Mouse (Mus musculus) small intestine, adult 2 months (tissue): Measurements from ENCODE around the gene Efcab5. TPM values are rescaled to one million over a fixed set of nuclear protein-coding genes. Genes with fewer than 3 reads are reported as not detected.
"Not testable (repeated sequence)": the region's sequence is repeated elsewhere in the genome, so short reads cannot be mapped to it uniquely, and the experiment has no call there.

ENCODE experiments used
- H3K27ac ChIP-seq: fragments of 200-500 bp; 2 replicates; pipeline ENCODE4 v1.5.1; 2012; ENCODE audit warnings: low read depth, low read length, control low read depth, inconsistent platforms; ENCODE audit not compliant: insufficient read depth
- H3K27me3 ChIP-seq: fragments of 200-500 bp; 2 replicates; pipeline ENCODE4 v1.6.1; 2012; ENCODE audit warnings: mild to moderate bottlenecking, moderate library complexity, low read length, inconsistent platforms; ENCODE audit not compliant: control insufficient read depth, insufficient read depth
- H3K36me3 ChIP-seq: fragments of 200-500 bp; 2 replicates; pipeline ENCODE4 v1.6.1; 2012; ENCODE audit warnings: mild to moderate bottlenecking, low read length, control low read depth, inconsistent platforms; ENCODE audit not compliant: control insufficient read depth, insufficient read depth
- H3K4me1 ChIP-seq: fragments of 200-500 bp; 2 replicates; pipeline ENCODE4 v1.6.1; 2012; ENCODE audit warnings: low read length, inconsistent platforms, mixed read lengths; ENCODE audit not compliant: control insufficient read depth, insufficient read depth, insufficient read length
- H3K4me3 ChIP-seq: fragments of 200-500 bp; 2 replicates; pipeline ENCODE4 v1.5.1; 2012; ENCODE audit warnings: low read depth, mild to moderate bottlenecking, control low read depth, inconsistent platforms, low read length, moderate library complexity
- CTCF ChIP-seq: fragments of 200-500 bp; IDR thresholded peaks from 2 replicates; pipeline ENCODE4 v1.5.1; 2012; ENCODE audit warnings: low read depth, mild to moderate bottlenecking, control low read depth, inconsistent platforms, low read length, moderate library complexity, mixed read lengths; ENCODE audit not compliant: insufficient replicate concordance, insufficient read length; ENCODE audit errors: extremely low read depth
- POLR2A ChIP-seq: fragments of 200-500 bp; IDR thresholded peaks from 2 replicates; pipeline ENCODE4 v1.6.1; 2012; ENCODE audit warnings: low read depth, mild to moderate bottlenecking, control low read depth, inconsistent platforms, low read length, moderate library complexity
- WGBS: fragments of 180-500 bp; shearing (Covaris S2); methylation state at CpG from one replicate; pipeline ENCODE4 v1.1.7; 2018; 5-methylcytosine and 5-hydroxymethylcytosine counted together
- polyA plus RNA-seq: library from polyadenylated mRNA; depleted of rRNA; stranded (reverse); fragments of >200 nt; gene quantifications from 2 replicates; pipeline ENCODE4 v1.2.3, GENCODE M21; 2012

Gene Efcab5
- polyA plus RNA-seq, 1 experiment = 1.1 TPM

DNA sequence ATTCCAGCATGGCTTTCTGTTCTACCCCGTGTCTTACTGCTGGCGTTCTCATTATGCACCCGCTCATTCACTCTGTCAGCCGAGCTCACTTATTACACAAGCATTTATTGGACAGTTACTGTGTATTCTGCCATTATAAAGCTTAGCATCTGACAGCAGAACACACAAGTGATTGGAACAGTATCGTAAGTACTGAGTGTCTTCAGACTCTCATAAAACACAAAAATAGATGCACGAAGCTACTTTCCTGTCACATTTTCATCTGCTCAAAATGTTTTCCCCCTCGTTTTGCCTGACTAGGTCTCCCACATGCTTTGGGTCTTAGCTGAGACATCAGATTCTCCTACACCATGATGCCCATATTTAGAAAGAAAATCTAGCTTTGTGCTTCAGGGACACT is 14.2 kb downstream of the Efcab5 start:
- Histone ChIP-seq H3K27me3 (no peaks in the 10 kb centered on the region), H3K4me1 (no peaks in the 10 kb centered on the region), H3K27ac (no peak overlapping the region), H3K36me3 (no peaks in the 10 kb centered on the region), H3K4me3 (no peak overlapping the region)
- TF ChIP-seq POLR2A (no peak), CTCF (no peak)
- 80% methylated on average over 7 of the region's 7 CpGs for WGBS

DNA sequence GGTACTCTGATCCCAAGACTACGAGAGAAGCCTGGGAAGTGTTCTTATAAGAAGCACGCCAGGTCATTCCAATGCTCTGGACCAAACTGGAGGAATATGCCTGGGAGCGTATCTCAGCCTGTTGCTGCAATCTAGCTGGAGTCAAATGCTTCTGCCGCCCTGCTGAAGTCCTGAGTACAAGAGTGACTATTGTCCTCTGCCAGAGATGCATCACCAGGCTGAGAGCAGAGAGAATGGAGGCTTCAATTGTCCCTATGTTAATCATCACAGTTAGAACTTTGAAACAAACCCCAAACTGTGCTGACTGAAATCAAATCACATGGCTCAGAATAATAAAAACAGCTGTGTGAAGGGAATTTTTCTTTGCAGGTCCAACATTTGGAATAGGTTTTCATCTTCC is 15.0 kb downstream of the Efcab5 start:
- TF ChIP-seq POLR2A (no peak), CTCF (no peak)
- no peak overlapping the region for H3K27ac ChIP-seq
- 89% methylated on average over 4 of the region's 4 CpGs for WGBS
- no peaks in the 10 kb centered on the region for H3K27me3 ChIP-seq
- H3K36me3 ChIP-seq = no peaks in the 10 kb centered on the region
- H3K4me3 ChIP-seq = no peak overlapping the region
- H3K4me1 ChIP-seq = no peaks in the 10 kb centered on the region

DNA sequence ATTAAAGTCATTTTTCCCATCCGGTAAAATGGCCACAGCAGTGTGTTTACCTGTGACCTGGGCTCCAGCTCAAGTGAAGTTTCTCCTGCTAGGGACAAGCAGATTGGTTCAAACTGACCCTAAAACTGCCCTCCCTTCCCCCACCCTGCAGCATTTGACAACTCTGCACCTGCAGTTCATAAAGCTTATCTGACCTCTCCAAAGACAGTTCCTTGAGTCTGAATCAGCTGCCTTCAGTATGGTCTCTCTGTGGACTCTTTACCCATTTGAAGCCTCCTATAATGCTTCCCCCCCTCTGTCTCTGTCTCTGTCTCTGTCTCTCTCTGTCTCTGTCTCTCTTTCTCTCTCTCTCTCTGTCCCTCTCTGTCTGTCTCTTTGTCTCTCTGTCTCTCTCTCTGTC is 28.0 kb downstream of the Efcab5 start:
- WGBS = 17% methylated on average over 1 of the region's 1 CpGs

DNA sequence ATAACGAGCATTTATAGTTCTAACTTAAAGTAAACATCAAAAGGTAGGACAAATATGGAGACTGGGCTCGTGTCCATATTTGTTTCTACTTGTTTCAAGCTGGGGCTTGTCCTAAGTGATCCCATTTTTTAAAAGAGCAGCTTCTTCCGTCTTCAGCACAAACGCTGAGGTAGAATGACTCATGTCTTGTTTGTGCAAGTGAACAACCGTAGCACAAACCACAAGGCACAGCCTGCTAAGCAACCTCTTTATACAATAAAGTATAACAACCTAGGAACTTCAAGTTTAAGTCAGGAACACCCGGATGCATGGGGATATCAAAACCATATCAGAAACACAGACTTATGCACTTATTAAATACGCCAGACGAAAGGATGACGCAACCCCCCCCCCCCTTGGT is 28.4 kb downstream of the Efcab5 start:
- H3K4me3 ChIP-seq = no peak overlapping the region
- TF ChIP-seq POLR2A = no peak
- no peak for TF ChIP-seq CTCF
- H3K36me3 ChIP-seq = no peaks in the 10 kb centered on the region
- no peaks in the 10 kb centered on the region for H3K27me3 ChIP-seq
- no peaks in the 10 kb centered on the region; the same call in 1 of the 2 replicates for H3K4me1 ChIP-seq
- peak overlapping the region; percentile 0; the same call in 1 of the 2 replicates for H3K27ac ChIP-seq
- WGBS = 16% methylated on average over 9 of the region's 9 CpGs

More for the DNA sequence above, 28.0 kb downstream of the Efcab5 start:
- no peaks in the 10 kb centered on the region for H3K36me3 ChIP-seq
- H3K27me3 ChIP-seq = no peaks in the 10 kb centered on the region
- no peaks in the 10 kb centered on the region; the same call in 1 of the 2 replicates for H3K4me1 ChIP-seq
- H3K4me3 ChIP-seq = no peak overlapping the region
- TF ChIP-seq POLR2A (no peak), CTCF (no peak)
- peak overlapping the region; percentile 0; the same call in 1 of the 2 replicates for H3K27ac ChIP-seq

DNA sequence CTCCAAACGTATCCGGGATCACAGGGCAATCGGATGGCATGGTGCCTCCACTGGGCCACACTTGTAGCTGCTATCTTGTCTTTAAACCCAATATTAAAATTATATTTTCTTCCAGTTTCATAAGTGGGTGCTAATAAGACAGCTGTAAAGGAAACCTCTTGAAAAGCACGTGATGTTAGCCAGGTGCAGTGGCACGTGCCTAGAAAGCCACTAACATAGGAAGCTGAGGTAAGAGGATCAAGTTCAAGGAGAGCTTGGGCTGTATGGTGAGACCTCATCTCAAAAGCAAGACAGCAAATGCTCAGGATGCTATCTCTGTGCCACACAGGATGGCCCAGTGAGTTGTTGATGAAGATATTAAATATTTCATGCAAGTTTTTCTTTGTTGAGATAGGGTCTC is 34.6 kb downstream of the Efcab5 start:
- no peak for TF ChIP-seq CTCF
- TF ChIP-seq POLR2A = no peak
- Histone ChIP-seq H3K4me3 (no peak overlapping the region), H3K4me1 (no peaks in the 10 kb centered on the region), H3K36me3 (no peaks in the 10 kb centered on the region), H3K27me3 (no peaks in the 10 kb centered on the region), H3K27ac (no peak overlapping the region)
- WGBS = 81% methylated on average over 5 of the region's 5 CpGs

DNA sequence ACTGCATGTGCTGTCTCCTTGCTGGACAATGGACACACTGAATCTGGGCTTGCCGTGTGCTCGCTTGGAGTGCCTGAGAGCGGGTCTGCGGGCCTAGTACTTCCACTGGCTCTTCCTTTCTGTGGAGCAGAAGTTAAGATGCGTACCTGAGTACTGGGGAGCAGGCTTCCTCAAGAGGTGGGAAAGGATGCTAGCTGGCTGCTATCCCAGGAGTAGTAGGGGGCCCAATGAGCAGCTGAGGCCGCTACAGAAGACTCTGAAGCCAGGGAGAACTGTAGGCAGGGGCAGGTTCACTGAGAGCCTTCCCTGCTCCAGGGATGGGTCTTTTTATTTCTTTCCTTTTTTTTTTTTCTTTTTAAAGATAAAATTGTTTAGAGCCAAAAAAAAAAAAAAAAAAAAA is 38.0 kb downstream of the Efcab5 start:
- no peak overlapping the region for H3K4me3 ChIP-seq
- WGBS = 97% methylated on average over 6 of the region's 6 CpGs

DNA sequence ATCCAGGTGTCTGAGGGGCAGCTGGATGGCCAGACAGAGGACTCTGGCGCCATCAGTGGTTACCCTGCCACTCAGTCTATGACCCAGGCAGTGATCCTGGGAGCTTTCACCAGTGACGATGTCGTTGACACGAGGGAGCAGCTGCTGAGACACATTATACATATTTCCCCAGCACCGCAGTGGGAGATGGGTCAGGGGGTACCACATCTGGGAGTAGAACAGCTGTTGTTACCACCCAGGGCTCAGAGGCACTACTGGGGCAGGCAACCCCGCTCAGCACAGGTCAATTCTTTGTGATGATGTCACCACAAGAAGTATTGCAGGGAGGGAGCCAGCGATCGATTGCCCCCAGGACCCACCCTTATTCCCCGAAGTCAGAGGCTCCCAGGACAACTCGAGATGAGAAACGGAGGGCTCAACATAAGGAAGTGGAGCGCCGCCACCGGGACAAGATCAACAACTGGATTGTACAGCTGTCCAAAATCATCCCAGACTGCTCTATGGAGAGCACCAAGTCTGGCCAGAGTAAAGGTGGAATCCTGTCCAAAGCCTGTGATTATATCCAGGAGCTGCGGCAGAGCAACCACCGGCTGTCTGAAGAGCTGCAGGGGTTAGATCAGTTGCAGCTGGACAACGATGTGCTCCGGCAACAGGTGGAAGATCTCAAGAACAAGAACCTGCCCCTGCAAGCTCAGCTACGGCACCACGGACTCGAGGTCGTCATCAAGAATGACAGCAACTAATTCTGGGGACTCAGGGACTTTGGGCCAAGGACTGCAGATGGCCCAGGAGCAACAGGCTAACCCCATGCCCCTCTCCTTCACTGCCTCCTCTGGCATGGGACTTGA is 38.8 kb downstream of the Efcab5 start:
- H3K4me1 ChIP-seq, H3K27ac ChIP-seq, H3K4me3 ChIP-seq, H3K27me3 ChIP-seq, H3K36me3 ChIP-seq: not testable (repeated sequence)
- 83% methylated on average over 22 of the region's 22 CpGs for WGBS

More for the DNA sequence above, 38.0 kb downstream of the Efcab5 start:
- Histone ChIP-seq H3K4me1 (no peaks in the 10 kb centered on the region), H3K27ac (no peak overlapping the region), H3K36me3 (no peaks in the 10 kb centered on the region), H3K27me3 (no peaks in the 10 kb centered on the region)
- TF ChIP-seq POLR2A = no peak
- no peak for TF ChIP-seq CTCF
